In genomic region chr4:110293238-110293637, GRCm38 (mm10) we compare ENCODE assay signal across 23 mouse cellular contexts.
"Had no signal": no experiment of that assay in that cellular context is flagged by ENCODE, and none has a peak within 500 bp of the region (broad histone marks: within the 10 kb centered on the region; RNA-seq: fewer than 3 reads in every experiment).

No protein-coding gene starts in this region.

- H3K9ac ChIP-seq: limb, embryonic 13.5 days; liver, embryonic 12.5 days; liver, embryonic 15.5 days; lung, embryonic 15.5 days had no signal

- ATAC-seq: intestine, embryonic 16.5 days; liver, embryonic 12.5 days had no signal

- H3K4me1 ChIP-seq: limb, embryonic 10.5 days; limb, embryonic 13.5 days; liver, embryonic 12.5 days; liver, embryonic 15.5 days; lung, embryonic 15.5 days; megakaryocyte, embryonic 14.5 days had no signal

- H3K9me3 ChIP-seq: limb, embryonic 10.5 days; limb, embryonic 13.5 days; liver, embryonic 12.5 days; liver, embryonic 15.5 days; lung, embryonic 15.5 days; megakaryocyte, embryonic 14.5 days had no signal

- H3K27me3 ChIP-seq: limb, embryonic 13.5 days; liver, embryonic 12.5 days; liver, embryonic 15.5 days; lung, embryonic 15.5 days; megakaryocyte, embryonic 14.5 days had no signal

- H3K4me3 ChIP-seq: layer of hippocampus, adult 2 months; limb, embryonic 10.5 days; limb, embryonic 13.5 days; liver, embryonic 12.5 days; liver, embryonic 15.5 days; lung, embryonic 15.5 days; megakaryocyte, embryonic 14.5 days had no signal

- H3K36me3 ChIP-seq: limb, embryonic 10.5 days; limb, embryonic 13.5 days; liver, embryonic 12.5 days; liver, embryonic 15.5 days; lung, embryonic 15.5 days had no signal

- DNase-seq: kidney, adult 18-20 months; kidney, postnatal 14 days; layer of hippocampus, adult 9-11 months; liver; lung, adult 18-20 months; lung, postnatal 10 days; lung, postnatal 36 days; right cerebral cortex, adult 18-20 months; right cerebral cortex, postnatal 14 days; right cerebral cortex, postnatal 4 days; thymus, adult 2 months; thymus, postnatal 14 days; thymus, postnatal 4 days had no signal

- H3K27ac ChIP-seq: layer of hippocampus, adult 2 months; limb, embryonic 10.5 days; limb, embryonic 13.5 days; liver, embryonic 12.5 days; liver, embryonic 15.5 days; lung, embryonic 15.5 days; stomach, postnatal 0 days had no signal

- H3K4me2 ChIP-seq: limb, embryonic 13.5 days; liver, embryonic 12.5 days; liver, embryonic 15.5 days; lung, embryonic 15.5 days; midbrain, embryonic 11.5 days had no signal
